ENCODE assay signal across 27 mouse cellular contexts in genomic region chr13:28799474-28799873, GRCm38 (mm10).
DNase-seq lines count a peak whose midpoint lies in the region; ATAC-seq and TF ChIP-seq lines count a peak whose summit lies in the region.
"Had no signal": no experiment of that assay in that cellular context is flagged by ENCODE, and none has a peak within 500 bp of the region (broad histone marks: within the 10 kb centered on the region; RNA-seq: fewer than 3 reads in every experiment).

No protein-coding gene starts in this region.

- peak; percentile 25 for DNase-seq in lung, postnatal 10 days
- no peak for DNase-seq in lung, adult 2 months
- DNase-seq in midbrain, postnatal 0 days (ENCODE audit: low spot score): no peak
- DNase-seq in ES-E14 (ENCODE audit: low read depth, low spot score): no peak
- no peak for DNase-seq in adipocyte (ENCODE audit: low spot score)
- DNase-seq: adrenal gland, adult 2 months; adrenal gland, postnatal 14 days; cerebellum, adult 11 months; cerebellum, adult 2 months; cerebellum, adult 9-11 months; cerebellum, postnatal 25 days; gastrocnemius, postnatal 25 days; heart, adult 18-20 months; heart, postnatal 10 days; heart, postnatal 36 days had no signal

- no peaks in the 10 kb centered on the region for H3K27me3 ChIP-seq in midbrain, embryonic 13.5 days
- no peaks in the 10 kb centered on the region for H3K27me3 ChIP-seq in midbrain, postnatal 0 days (ENCODE audit: insufficient read depth, low read length)
- H3K27me3 ChIP-seq: embryonic facial prominence, embryonic 12.5 days; embryonic facial prominence, embryonic 15.5 days; forebrain, embryonic 12.5 days; heart, embryonic 12.5 days; heart, embryonic 15.5 days; hindbrain, embryonic 13.5 days; Patski had no signal

- ATAC-seq in midbrain, embryonic 13.5 days: no peak
- ATAC-seq in midbrain, postnatal 0 days (ENCODE audit: low FRiP score): no peak
- ATAC-seq: CD4-positive, CD25-positive, alpha-beta regulatory T cell, adult 4 months; hindbrain, embryonic 16.5 days; Patski had no signal

- 0 out of 2 replicates have a peak overlapping the region, but pooled peaks have one; percentile 5 for H3K27ac ChIP-seq in midbrain, embryonic 13.5 days
- H3K27ac ChIP-seq in midbrain, postnatal 0 days (ENCODE audit: low read depth, low read length): no peak overlapping the region
- no peak overlapping the region for H3K27ac ChIP-seq in ES-E14 (ENCODE audit: insufficient read depth, low read depth, low read length, poor library complexity, severe bottlenecking)
- H3K27ac ChIP-seq: embryonic facial prominence, embryonic 12.5 days; embryonic facial prominence, embryonic 15.5 days; forebrain, embryonic 12.5 days; heart, embryonic 15.5 days; hindbrain, embryonic 10.5 days; hindbrain, embryonic 13.5 days had no signal

- H3K36me3 ChIP-seq in midbrain, embryonic 13.5 days: no peaks in the 10 kb centered on the region
- H3K36me3 ChIP-seq in midbrain, postnatal 0 days (ENCODE audit: insufficient read depth, low read length): no peaks in the 10 kb centered on the region
- H3K36me3 ChIP-seq in ES-E14 (ENCODE audit: control insufficient read depth, insufficient read depth, low read length, poor library complexity, severe bottlenecking): no peaks in the 10 kb centered on the region
- H3K36me3 ChIP-seq: embryonic facial prominence, embryonic 12.5 days; embryonic facial prominence, embryonic 15.5 days; forebrain, embryonic 12.5 days; G1E; heart, embryonic 12.5 days; heart, embryonic 15.5 days; hindbrain, embryonic 10.5 days; hindbrain, embryonic 13.5 days had no signal

- H3K4me3 ChIP-seq in lung, adult 2 months (replicated peaks; ENCODE audit: extremely low read depth, low read depth, low read length): no peak overlapping the region
- no peak overlapping the region for H3K4me3 ChIP-seq in midbrain, embryonic 13.5 days (replicated peaks)
- H3K4me3 ChIP-seq in midbrain, postnatal 0 days (ENCODE audit: low read depth, low read length): no peak overlapping the region
- no peak overlapping the region for H3K4me3 ChIP-seq in ES-E14 (ENCODE audit: insufficient read depth in 1 of 2, low read depth in 1 of 2, low read length in 2 of 2, poor library complexity in 1 of 2, severe bottlenecking in 1 of 2)
- H3K4me3 ChIP-seq: embryonic facial prominence, embryonic 12.5 days; embryonic facial prominence, embryonic 15.5 days; forebrain, embryonic 12.5 days; heart, embryonic 12.5 days; heart, embryonic 15.5 days; hindbrain, embryonic 10.5 days; hindbrain, embryonic 13.5 days had no signal

- H3K9me3 ChIP-seq in midbrain, embryonic 13.5 days: no peaks in the 10 kb centered on the region
- H3K9me3 ChIP-seq in midbrain, postnatal 0 days (ENCODE audit: low read length): no peaks in the 10 kb centered on the region
- H3K9me3 ChIP-seq in ES-E14 (ENCODE audit: control insufficient read depth, insufficient read depth, low read depth, low read length): no peaks in the 10 kb centered on the region
- H3K9me3 ChIP-seq: embryonic facial prominence, embryonic 12.5 days; embryonic facial prominence, embryonic 15.5 days; forebrain, embryonic 12.5 days; G1E; heart, embryonic 12.5 days; heart, embryonic 15.5 days; hindbrain, embryonic 10.5 days; hindbrain, embryonic 13.5 days had no signal

- 73% methylated on average over 1 of the region's 1 CpGs for WGBS in lung, adult 2 months
- WGBS in midbrain, embryonic 13.5 days: 84% methylated on average over 1 of the region's 1 CpGs
- WGBS in midbrain, postnatal 0 days: 83% methylated on average over 1 of the region's 1 CpGs

- no peak overlapping the region for H3K4me2 ChIP-seq in midbrain, embryonic 13.5 days (replicated peaks)
- H3K4me2 ChIP-seq in midbrain, postnatal 0 days (ENCODE audit: low read depth, low read length, poor library complexity, severe bottlenecking): no peak overlapping the region
- H3K4me2 ChIP-seq: embryonic facial prominence, embryonic 12.5 days; embryonic facial prominence, embryonic 15.5 days; forebrain, embryonic 12.5 days; heart, embryonic 12.5 days; heart, embryonic 15.5 days; hindbrain, embryonic 13.5 days had no signal

- H3K9ac ChIP-seq in midbrain, embryonic 13.5 days (replicated peaks): no peak overlapping the region
- no peak overlapping the region for H3K9ac ChIP-seq in midbrain, postnatal 0 days (replicated peaks; ENCODE audit: low read length, poor library complexity, severe bottlenecking)
- no peak overlapping the region for H3K9ac ChIP-seq in ES-E14 (ENCODE audit: insufficient read depth, low read depth, low read length, poor library complexity, severe bottlenecking)
- H3K9ac ChIP-seq: embryonic facial prominence, embryonic 12.5 days; embryonic facial prominence, embryonic 15.5 days; forebrain, embryonic 12.5 days; heart, embryonic 12.5 days; heart, embryonic 15.5 days; hindbrain, embryonic 13.5 days had no signal

- peaks cover 4% of the 10 kb centered on the region for H3K4me1 ChIP-seq in lung, adult 2 months (ENCODE audit: control insufficient read depth, insufficient read depth, low read length)
- H3K4me1 ChIP-seq in midbrain, embryonic 13.5 days (replicated peaks): peaks cover 49% of the 10 kb centered on the region
- no peaks in the 10 kb centered on the region for H3K4me1 ChIP-seq in midbrain, postnatal 0 days (ENCODE audit: insufficient read depth, low read length)
- peaks cover 0 to 2% of the 10 kb centered on the region in 2 experiments; a peak in 1 of 4 replicates for H3K4me1 ChIP-seq in ES-E14 (ENCODE audit: control insufficient read depth in 2 of 2, insufficient read depth in 2 of 2, low read length in 2 of 2, poor library complexity in 1 of 2)

- in situ Hi-C loops in ES-E14 (cut with MboI; ENCODE audit: low sequenced_read_pairs in 2 of 2, unreplicated experiment in 2 of 2): no loop called here

- TF ChIP-seq CTCF in lung, adult 2 months (IDR thresholded peaks at IDR 0.05; ENCODE audit: insufficient read depth, low read length): no peak
- no peak for TF ChIP-seq CTCF in midbrain, postnatal 0 days (IDR thresholded peaks at IDR 0.05)

- no peak for TF ChIP-seq POLR2A in lung, adult 2 months (IDR thresholded peaks at IDR 0.05; ENCODE audit: borderline replicate concordance, extremely low read depth, low read depth, low read length)

TF ChIP-seq in ES-E14, 5 proteins besides CTCF, POLR2A, EP300 and RAD21:
- peak; percentile 85 for TF ChIP-seq HCFC1 (IDR thresholded peaks at IDR 0.05; ENCODE audit: borderline replicate concordance, insufficient read depth, low read length)
- TF ChIP-seq ZC3H11A (IDR thresholded peaks at IDR 0.05; ENCODE audit: borderline replicate concordance, low read depth, low read length): no peak
- no peak for TF ChIP-seq ZNF384 (IDR thresholded peaks at IDR 0.05; ENCODE audit: low read depth, low read length)
- no peak for TF ChIP-seq CHD2 (IDR thresholded peaks at IDR 0.05; ENCODE audit: low read depth, low read length)
- TF ChIP-seq MAFK (IDR thresholded peaks at IDR 0.05; ENCODE audit: insufficient read depth, low read depth, low read length): no peak
TF ChIP-seq in ES-E14: peak in this region for 1.
